Mouse (Mus musculus): ENCODE measurements around the gene Aff4.
A peak's percentile ranks its signal among the peaks of the same experiment; 100 is the strongest.
"Not testable (repeated sequence)": the region's sequence is repeated elsewhere in the genome, so short reads cannot be mapped to it uniquely, and the experiment has no call there.

Aff4 gene

DNA sequence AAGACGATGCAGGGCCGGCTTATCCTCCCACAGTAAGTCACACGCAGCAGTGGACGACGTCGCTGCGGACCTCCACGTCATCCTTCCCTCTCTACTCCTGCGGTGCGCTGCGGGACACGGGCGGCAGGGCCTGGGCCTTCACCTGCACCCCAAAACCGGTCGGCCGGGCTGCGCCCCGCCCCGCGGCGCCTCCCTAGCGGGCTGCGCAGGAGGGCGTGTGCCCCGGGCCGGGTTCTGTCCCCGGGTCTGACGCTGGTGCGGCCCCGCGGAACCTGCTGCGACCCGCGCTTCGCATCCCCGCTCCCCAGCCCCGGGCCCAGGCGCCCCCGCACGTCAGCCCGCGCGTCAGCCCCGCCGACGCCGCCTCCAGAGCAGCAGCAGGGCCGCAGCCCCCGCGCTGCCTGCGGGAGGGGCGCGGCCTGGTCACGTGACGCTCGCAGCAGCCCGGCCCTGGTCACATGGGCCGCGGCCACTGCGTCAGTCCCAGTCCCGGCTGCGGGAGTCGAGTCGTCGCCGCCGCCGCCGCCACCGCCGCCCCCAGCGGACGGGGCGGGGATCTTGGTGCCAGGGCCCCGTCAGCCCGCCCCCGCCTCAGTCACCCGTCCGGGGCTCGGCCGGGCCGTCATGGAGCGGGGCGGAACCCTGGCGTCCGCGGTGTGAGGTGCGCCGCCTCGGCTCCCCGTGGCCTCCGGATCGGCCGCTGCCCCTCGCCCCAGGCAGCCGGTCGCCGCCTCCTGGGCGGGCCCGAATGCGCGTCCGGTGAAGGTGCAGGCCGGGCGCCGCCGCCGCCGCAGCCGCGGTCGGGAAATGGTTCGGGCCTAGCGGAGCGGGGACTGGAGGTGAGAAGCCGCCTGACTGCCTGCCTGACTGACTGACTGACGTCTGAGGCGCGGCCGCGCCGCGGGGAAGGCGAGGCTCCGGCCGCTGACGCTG is at the start of gene Aff4:
Aff4 (plus strand) TSS at position 543 of the 933 bp plus-strand sequence.
- DNase-seq (ENCODE audit: low read depth, low spot score), result peak; percentile 81

DNA sequence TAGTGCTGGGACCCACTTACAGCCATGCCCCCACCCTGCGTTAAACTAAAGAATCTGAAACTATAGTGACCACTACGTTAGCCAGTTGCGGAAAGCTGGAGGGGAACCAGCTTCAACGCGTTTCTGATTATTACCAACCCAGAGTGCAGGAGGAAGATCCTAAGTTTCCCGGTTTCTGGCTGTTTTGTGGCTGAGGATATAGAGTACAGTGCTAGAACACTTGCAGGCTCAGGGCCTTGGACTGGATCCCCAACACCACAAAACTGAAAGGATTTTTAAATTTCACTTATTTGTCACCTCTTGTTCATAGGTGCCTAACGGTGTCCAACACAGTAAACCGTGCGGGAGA is 49.5 kb upstream of the Aff4 start:
- no peak for DNase-seq (ENCODE audit: low read depth, low spot score)

DNA sequence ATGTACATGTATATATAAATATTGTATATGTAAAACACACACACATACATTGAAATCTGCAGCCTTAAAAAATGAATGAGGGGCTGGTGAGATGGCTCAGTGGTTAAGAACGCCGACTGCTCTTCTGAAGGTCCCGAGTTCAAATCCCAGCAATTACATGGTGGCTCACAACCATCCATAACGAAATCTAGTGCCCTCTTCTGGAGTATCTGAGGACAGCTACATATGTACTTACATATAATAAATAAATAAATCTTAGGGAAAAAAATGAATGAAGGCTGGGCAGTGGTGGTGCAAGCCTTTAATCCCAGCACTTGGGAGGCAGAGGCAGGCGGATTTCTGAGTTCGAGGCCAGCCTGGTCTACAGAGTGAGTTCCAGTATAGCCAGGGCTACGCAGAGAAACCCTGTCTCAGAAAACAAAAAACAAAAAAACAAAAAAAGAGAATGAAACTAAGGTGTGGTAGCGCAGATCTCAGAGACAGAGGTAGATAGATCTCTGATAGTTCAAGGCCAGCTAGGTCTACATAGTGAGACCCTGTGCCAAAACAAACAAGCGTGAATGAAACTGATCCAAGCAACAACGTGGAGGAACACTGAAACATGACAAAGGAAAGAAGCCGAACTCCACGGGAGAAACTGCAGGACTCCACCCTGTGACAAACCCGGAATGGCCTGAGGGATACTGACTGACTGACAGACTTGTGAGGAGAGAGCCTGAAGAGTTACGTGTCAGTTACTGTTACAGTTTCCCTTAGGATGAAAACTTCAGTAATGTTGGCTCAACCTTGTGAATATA is 46.4 kb upstream of the Aff4 start:
- DNase-seq (ENCODE audit: low read depth, low spot score), result peak; percentile 61

DNA sequence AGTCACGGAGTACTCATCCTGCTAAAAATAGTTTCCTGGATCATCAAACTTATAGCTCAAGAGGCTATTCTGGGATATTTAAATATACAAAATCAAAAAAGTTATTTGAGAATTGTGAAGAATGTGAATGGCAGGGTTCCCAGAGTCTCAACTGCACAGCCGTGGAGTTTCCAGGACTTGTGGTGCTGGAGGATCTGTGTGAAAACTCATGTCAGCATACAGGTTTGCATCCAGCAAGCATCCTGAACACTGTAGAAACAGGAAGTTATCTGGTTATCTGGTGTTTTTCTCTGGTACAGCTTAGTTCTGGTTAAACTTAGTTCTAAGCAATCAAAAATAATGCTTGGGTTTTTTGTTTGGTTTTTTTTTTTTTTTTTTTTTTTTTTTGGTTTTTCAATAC is 43.7 kb upstream of the Aff4 start:
- no peak for DNase-seq (ENCODE audit: low read depth, low spot score)

DNA sequence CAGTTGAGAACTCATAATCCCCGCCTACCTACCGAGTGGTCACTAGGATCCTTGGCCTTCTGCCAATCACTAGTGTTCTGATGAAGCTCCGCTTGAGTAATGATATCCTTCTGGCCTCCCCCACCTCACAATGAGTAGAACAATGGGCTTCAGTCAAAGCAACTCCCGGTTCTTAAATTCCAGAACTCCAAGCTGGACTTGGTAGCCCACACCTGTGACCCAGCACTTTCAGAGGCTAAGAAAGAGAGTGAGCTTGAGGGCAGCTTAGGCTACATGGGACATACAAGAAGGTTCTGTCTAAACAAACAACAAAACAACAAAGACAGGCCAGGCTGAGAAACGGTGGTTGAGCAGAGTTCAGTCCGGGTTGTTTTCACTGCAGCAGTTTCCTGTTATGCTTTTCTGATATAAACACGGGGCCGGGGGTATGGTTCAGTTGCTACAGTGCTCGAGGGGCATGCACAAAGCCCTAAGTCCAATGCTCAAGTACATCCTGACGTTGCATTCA is 43.0 kb upstream of the Aff4 start:
- no peak for DNase-seq (ENCODE audit: low read depth, low spot score)

DNA sequence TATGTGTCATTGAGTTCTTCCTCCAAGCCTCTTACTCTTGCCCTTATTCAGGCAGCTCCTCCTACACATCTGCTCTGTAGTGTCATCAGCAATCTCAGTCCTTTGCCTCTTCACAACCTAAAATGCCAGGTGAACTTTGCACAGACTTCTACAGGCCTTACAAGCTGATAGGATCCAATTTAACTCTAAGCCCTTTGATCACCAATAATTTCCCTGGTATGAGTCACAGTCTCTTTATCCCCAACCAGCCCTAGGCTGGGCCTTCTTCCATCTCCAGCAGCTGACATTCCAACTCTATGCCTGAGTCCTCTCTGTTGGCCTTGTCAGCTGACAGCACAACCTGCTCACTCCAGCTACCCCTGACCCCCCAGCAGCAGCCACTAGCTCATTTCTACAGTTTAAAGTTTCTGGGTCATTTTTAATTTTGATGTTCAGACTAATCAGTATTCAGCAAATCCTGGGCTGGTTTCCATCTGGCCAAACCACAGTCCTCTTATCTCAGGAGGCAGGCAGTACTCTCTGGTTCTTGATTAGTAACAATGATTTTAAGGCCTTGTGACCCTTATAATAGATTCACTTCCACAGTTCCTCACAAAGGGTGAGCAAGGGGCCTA is 42.3 kb upstream of the Aff4 start:
- no peak for DNase-seq (ENCODE audit: low read depth, low spot score)

DNA sequence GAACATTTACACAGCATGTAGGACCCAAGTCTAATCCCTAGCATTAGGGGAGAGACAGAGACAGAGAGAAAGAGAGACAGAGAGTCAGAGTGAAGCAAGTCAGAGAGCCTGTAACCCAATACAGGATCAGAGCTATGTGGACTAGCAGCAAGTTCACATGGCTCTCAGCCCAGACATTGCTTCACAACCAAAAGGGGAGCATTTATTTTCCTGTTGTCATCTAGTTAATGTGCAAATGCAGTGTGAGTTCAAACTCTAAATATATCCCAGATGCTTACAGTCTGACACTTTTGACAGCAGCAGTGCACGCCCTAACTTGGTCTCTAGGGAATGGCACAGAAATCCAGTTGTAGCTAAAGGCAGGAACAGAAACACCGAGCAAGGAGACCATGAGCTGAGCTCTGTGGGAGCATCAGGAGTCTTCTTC is 41.7 kb upstream of the Aff4 start:
- no peak for DNase-seq (ENCODE audit: low read depth, low spot score)

DNA sequence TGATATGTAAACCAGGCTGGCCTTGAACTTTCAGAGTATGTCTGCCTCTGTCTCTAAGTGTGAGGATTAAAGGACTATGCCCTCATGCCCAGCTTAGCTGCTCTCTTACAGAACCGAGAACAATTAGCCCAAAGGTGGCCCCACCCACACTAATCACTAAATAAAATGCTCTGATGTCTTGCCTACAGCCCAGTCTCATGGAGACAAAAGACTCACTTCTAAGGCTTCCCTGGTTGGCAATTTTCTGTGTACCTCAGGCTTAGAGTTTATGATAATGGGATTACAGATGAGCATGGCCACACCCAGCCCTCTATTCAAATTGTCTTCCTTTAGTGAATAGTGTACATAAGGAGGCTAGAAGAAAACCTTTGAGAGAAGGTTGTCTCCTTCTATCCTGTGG is 39.2 kb upstream of the Aff4 start:
- DNase-seq (ENCODE audit: low read depth, low spot score), result peak; percentile 84

DNA sequence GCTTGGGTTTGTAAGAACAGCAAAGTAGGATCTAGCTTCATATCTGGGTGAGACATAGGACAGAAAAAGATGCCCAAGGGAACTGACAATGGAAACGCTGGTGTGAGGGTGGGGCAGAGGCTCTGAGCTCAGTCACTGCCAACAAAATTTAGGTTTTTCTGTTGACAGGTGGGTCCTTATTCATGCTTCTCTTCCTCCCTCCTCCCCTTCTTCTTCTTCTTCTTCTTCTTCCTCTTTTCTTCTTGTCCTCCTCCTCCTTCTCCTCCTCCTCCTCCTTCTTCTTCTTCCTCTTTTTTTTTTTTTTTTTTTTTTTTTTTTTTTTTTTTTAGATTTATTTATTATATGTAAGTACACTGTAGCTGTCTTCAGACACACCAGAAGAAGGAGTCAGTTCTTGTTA is 37.8 kb upstream of the Aff4 start:
- not testable (repeated sequence) for DNase-seq (ENCODE audit: low read depth, low spot score)

DNA sequence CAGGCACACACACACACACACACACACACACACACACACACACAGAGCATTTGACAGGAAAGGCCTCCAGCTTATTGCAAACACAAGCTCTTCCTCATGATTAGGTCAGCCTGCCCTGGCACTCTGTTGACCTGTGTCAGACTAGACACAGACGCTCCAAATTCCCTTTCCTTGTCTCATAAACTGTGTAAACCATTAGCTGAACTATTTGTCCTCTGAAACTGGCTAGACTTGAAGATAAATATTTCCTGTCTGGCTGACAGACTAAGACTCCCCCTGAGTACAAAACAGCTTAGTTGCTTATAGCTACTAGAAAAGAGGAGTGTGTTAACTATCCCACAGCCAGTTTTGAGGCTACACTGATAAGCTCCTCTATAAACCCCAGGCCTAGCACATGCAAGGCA is 35.9 kb upstream of the Aff4 start:
- no peak for DNase-seq (ENCODE audit: low read depth, low spot score)

DNA sequence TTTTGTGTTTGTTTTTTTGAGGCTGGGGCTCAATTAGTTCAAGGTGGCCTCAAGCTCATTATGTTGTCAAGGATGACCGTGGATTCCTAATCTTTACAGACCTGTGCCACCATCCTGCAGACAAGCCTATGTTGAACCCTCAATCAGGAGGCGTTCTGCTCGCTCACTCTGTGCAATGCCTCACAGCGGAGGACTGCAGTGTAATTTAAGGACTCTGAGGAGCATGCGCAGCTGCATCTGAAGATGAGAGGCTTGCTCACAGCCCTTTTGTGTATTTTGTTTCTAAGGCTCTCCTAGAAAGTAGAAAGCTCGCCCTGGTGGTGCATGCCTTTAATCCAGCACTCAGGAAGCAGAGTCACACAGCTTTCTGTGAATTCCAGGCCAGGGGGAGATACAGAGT is 33.6 kb upstream of the Aff4 start:
- DNase-seq (ENCODE audit: low read depth, low spot score), result peak; percentile 60

DNA sequence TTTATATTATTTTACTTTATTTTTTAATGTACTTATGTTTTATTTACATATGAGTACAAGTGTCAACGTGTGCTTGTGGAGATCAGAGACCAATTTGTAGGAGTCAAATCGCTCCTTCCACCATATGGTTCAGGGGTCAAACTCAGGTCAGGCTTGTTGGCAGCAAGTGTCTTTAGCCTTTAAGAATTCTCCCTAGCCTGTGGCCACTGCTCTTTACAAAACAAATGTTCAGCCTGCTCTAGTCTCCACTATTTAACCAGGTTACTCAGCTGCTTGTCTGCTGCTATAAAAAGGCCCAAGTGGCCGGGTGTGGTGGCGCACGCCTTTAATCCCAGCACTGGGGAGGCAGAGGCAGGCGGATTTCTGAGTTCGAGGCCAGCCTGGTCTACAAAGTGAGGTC is 32.6 kb upstream of the Aff4 start:
- DNase-seq (ENCODE audit: low read depth, low spot score), result peak; percentile 86

DNA sequence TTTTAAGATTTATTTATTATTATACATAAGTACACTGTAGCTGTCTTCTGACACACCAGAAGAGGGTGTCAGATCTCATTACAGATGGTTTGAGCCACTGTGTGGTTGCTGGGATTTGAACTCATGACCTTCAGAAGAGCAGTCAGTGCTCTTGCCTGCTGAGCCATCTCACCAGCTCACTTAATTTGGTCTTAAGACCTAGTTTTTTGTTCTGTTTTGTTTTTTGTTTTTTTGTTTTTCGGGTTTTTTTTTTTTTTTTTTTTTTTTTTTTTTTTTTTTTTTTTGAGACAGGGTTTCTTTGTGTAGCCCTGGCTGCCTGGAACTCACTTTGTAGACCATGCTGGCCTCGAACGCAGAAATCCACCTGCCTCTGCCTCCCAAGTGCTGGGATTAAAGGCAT is 32.1 kb upstream of the Aff4 start:
- not testable (repeated sequence) for DNase-seq (ENCODE audit: low read depth, low spot score)

DNA sequence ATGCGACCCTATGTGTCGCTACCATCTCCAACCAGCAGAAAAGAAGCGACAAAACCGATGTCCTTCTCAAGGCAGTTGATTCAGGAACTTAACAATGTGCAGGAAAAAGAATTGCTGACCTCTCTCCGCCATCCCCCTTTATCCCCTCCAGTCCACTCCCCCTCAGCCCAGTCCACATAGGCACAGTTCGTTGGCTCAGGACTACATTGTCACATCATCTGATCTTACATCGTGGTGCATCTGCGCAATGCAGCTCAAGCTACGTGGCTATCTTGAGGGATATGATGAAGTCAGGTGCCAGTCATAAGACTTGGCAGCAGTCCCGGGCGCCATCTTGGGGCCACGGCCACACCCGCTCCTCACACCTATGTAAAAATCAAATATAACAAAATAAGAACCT is 30.8 kb upstream of the Aff4 start:
- not testable (repeated sequence) for DNase-seq (ENCODE audit: low read depth, low spot score)

DNA sequence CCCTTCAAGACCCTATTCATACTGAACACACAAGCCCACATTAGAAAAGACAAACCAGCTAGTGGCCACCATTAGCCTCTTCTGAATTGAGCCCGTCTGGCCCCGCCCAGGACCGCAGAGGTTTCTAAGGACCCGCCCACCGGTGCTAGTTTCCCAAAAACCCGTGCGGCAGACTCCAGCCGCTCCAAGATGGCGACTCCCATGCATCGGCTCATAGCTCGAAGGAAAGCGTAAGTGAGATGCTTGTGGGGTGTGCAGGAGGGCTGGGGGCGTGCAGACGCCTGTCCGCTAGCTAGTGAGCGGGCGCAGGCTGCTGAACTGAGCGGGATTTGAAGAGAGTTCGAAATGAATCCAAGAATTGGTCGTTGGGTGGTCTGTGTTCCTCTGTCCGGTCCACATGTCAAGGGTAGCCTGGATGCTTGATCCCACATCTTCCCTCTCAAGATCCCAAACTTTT is 26.1 kb upstream of the Aff4 start, which contains the start of gene Zcchc10:
Zcchc10 (plus strand) TSS at position 168 of the 457 bp plus-strand sequence.
- peak; percentile 92 for DNase-seq (ENCODE audit: low read depth, low spot score)

DNA sequence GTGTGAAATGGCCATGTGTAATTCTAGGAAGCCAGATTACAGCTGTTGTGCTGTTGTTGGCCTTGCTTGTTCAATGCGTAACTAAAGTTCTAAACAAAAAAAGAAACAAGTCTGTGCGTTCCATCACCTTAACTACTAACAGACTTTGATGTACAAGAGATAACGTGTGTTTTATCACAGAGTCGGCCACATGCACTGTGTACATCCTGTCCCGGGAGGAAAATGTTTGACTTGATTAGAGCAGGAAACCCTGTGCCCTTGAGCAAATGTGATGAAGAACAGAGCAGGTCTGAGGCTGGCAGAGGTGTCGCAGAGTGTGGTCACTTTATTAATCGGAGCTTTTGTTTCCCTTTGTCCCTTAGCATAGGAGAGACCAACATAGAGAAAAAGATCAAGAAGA is 20.3 kb upstream of the Aff4 start:
- no peak for DNase-seq (ENCODE audit: low read depth, low spot score)

DNA sequence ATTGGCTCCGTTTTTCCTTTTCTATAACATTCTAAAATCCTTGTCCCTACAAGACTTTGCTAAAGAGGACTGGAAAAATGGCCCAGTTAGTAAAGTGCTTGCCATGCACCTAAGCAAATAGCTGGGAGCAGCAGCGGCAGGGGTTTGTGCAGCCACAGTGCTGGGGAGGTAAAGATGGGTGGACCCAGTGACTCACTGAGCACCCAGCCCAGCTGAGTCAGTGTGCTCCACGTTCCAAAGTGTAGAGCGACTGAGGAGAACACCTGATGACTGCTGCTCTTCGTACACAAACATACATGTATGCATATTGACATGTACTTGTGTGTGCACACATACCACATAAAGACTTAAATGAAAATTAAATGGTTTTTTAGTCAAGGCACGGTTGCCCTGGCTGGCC is 19.5 kb upstream of the Aff4 start:
- no peak for DNase-seq (ENCODE audit: low read depth, low spot score)

DNA sequence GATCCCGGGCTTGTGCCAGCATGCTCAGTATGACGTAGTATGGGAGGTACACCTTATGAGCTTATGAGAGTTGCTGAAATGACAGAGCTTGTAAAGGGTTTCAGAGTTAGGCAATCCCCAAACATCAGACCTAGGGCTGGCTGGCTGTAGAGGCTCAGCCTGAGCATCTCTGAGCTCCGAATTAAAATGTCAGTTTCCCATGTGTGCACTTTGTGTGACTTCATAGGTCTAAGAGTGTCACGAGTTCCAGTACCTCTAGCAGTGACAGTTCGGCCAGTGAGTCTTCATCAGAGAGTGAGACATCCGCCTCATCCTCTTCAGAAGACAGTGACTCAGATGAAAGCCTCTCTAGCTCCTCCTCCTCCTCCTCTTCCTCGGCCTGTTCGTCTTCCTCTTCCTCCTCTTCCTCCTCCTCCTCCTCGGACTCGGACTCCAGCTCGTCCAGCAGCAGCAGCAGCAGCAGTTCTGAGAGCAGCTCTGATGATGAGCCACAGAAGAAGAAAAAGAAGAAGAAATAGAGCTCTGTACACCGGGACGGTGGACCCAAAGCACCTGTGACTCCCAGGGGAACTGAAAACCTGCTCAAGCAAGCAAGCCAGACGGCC is 18.5 kb upstream of the Aff4 start:
- DNase-seq (ENCODE audit: low read depth, low spot score), result no peak

DNA sequence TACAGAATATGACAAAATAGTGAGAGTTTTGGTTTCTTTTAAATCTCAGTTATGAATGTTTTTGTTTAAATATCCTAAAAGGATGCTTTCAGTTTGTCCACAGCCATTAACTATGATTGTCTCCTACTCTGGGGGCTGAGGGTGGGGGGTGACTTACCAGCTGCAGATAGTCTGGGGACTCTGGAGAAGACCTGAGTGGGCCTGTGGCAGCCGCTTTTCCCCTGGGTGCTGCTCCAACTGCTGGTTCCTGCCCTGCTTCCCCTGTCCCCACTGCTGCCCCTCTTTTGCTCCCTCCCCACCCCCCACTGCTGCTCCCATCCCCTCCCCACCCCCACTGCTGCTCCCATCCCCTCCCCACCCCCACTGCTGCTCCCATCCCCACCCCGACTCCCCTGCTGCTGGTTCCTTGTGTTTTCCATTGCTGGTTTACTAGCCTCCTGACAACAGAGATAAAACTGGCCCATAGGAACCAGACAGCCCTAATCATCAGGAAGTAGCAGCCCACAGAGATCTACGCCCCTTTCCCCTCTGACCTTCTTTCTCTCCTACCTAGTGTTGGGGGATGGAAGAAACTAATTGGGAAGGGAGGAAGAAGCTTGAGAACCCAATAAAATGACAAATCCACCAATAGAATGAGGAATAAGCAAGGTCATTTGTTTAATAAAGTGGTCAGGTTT is 15.0 kb upstream of the Aff4 start:
- DNase-seq (ENCODE audit: low read depth, low spot score), result peak; percentile 98

DNA sequence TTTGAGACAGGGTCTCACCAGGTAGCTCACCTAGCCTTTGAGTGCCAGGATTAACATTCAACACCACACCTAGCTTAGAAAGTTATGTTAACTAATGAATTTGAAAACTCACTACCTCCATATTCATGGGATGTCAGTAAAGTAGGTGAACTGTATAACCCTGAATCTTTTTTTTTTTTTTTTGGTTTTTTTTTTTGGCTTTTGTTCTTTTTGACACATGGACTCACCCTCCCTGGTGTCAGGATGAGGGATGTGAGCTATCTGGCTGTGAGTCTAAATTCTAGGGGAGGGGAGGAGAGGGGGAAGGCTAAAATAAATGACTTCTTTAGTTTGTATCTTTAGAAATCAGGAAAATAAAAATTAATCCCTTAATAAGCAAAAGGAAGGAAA is 14.5 kb upstream of the Aff4 start:
- DNase-seq (ENCODE audit: low read depth, low spot score), result no peak

DNA sequence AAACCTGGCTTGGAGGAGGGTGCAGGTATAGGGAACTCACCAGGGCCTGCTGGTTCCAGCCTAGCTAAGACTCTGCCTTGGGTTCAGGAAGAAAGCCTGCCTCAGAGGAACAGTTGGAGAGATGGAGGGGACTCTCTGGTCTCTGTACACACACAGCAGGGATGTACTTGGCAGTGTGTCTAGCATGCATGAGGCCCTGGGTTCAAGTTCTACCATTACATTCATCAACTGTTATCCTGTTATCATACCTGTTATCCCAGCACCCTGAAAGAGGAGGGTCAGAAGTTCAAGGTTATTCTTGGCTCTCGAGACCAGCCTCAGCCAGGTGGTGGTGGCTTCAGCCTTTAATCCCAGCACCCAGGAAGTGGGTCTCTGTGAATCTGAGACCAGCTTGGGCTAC is 13.7 kb upstream of the Aff4 start:
- peak; percentile 55 for DNase-seq (ENCODE audit: low read depth, low spot score)
